Mouse (Mus musculus) hindbrain, embryonic 13.5 days (tissue): Measurements from ENCODE around the gene Slco1a4. TPM values are rescaled to one million over a fixed set of nuclear protein-coding genes. Genes with fewer than 3 reads are reported as not detected.
A peak's percentile ranks its signal among the peaks of the same experiment; 100 is the strongest.
"Not testable (repeated sequence)": the region's sequence is repeated elsewhere in the genome, so short reads cannot be mapped to it uniquely, and the experiment has no call there.

ENCODE experiments used
- ATAC-seq: fragments of 200-750 bp; cut with Nextera tagmentation; 2 replicates; pipeline ENCODE4 v1.8.0; 2017; ENCODE audit warnings: moderate TSS enrichment; ENCODE audit not compliant: low FRiP score
- H3K27ac ChIP-seq: fragments of 300-500 bp; sonication (generic); 2 replicates; pipeline ENCODE4 v1.5.1; 2015; ENCODE audit warnings: inconsistent platforms, mild to moderate bottlenecking, moderate library complexity
- H3K27me3 ChIP-seq: fragments of 300-500 bp; sonication (generic); 2 replicates; pipeline ENCODE4 v1.6.1; 2015; ENCODE audit warnings: mild to moderate bottlenecking, inconsistent platforms
- H3K36me3 ChIP-seq: fragments of 300-500 bp; sonication (generic); 2 replicates; pipeline ENCODE4 v1.6.1; 2015; ENCODE audit warnings: mild to moderate bottlenecking, inconsistent platforms
- H3K4me1 ChIP-seq: fragments of 300-500 bp; sonication (generic); replicated peaks from 2 replicates; pipeline ENCODE4 v1.6.1; 2015; ENCODE audit warnings: inconsistent platforms
- H3K4me2 ChIP-seq: fragments of 300-500 bp; sonication (generic); 2 replicates; pipeline ENCODE4 v1.6.1; 2015; ENCODE audit warnings: inconsistent platforms, mild to moderate bottlenecking, moderate library complexity
- H3K4me3 ChIP-seq: fragments of 300-500 bp; sonication (generic); 2 replicates; pipeline ENCODE4 v1.5.1; 2015; ENCODE audit warnings: mild to moderate bottlenecking, inconsistent platforms
- H3K9ac ChIP-seq: fragments of 300-500 bp; sonication (generic); 2 replicates; pipeline ENCODE4 v1.6.1; 2015; ENCODE audit warnings: mild to moderate bottlenecking, inconsistent platforms
- H3K9me3 ChIP-seq: fragments of 300-500 bp; sonication (generic); 2 replicates; pipeline ENCODE4 v1.6.1; 2016; ENCODE audit warnings: inconsistent platforms
- WGBS: fragments of 180-500 bp; shearing (Covaris S2); methylation state at CpG from one replicate; pipeline ENCODE4 v1.1.7; 2015; 5-methylcytosine and 5-hydroxymethylcytosine counted together
- polyA plus RNA-seq: library from polyadenylated mRNA; unstranded; fragments of >200 nt; fragmentation: Nextera tagmentation; extraction: Ambion mirVana; gene quantifications from 2 replicates; pipeline ENCODE4 v1.2.1, GENCODE M21; 2015

The Slco1a4 gene
- 1.3 and 2.2 TPM in 2 replicates for polyA plus RNA-seq

- no peak within 1 kb of the TSS for H3K27ac ChIP-seq
- no peaks in the 10 kb centered on the region for H3K4me1 ChIP-seq
- no peaks in the 10 kb centered on the region for H3K9me3 ChIP-seq
- no peak within 1 kb of the TSS for H3K4me3 ChIP-seq
- 87% methylated on average over 2 of the region's 2 CpGs for WGBS
- no peak for ATAC-seq
- no peak within 1 kb of the TSS for H3K9ac ChIP-seq
- H3K27me3 ChIP-seq = no peaks in the 10 kb centered on the region
- H3K4me2 ChIP-seq = no peak within 1 kb of the TSS
- no peaks in the 10 kb centered on the region for H3K36me3 ChIP-seq
Observed at GRCm38 (mm10) chr6:141856085-141856484, at the start of gene Slco1a4. Gene Slco1a4, minus strand, starts transcription at chr6:141856199.

GRCm38 (mm10) chr6:141898197-141898596 lies 42.2 kb upstream of the Slco1a4 start:
- no peaks in the 10 kb centered on the region for H3K9me3 ChIP-seq
- no peak overlapping the region for H3K27ac ChIP-seq
- no peaks in the 10 kb centered on the region for H3K27me3 ChIP-seq
- WGBS = 65% methylated on average over 2 of the region's 2 CpGs
- no peak overlapping the region for H3K4me3 ChIP-seq
- H3K9ac ChIP-seq = no peak overlapping the region
- no peak overlapping the region for H3K4me2 ChIP-seq
- H3K4me1 ChIP-seq = no peaks in the 10 kb centered on the region
- no peaks in the 10 kb centered on the region for H3K36me3 ChIP-seq
- ATAC-seq = no peak

GRCm38 (mm10) chr6:141889723-141890122 lies 33.7 kb upstream of the Slco1a4 start:
- H3K4me3 ChIP-seq = no peak overlapping the region
- WGBS = 78% methylated on average over 2 of the region's 2 CpGs
- no peak overlapping the region for H3K4me2 ChIP-seq
- no peaks in the 10 kb centered on the region for H3K4me1 ChIP-seq
- H3K27me3 ChIP-seq = no peaks in the 10 kb centered on the region
- no peaks in the 10 kb centered on the region for H3K36me3 ChIP-seq
- H3K9me3 ChIP-seq = no peaks in the 10 kb centered on the region
- H3K27ac ChIP-seq = no peak overlapping the region
- no peak overlapping the region for H3K9ac ChIP-seq
- ATAC-seq = no peak

GRCm38 (mm10) chr6:141888248-141888647 lies 32.2 kb upstream of the Slco1a4 start:
- H3K9ac ChIP-seq = no peak overlapping the region
- ATAC-seq = no peak
- H3K27me3 ChIP-seq = no peaks in the 10 kb centered on the region
- no peaks in the 10 kb centered on the region for H3K9me3 ChIP-seq
- no peak overlapping the region for H3K4me3 ChIP-seq
- no peaks in the 10 kb centered on the region for H3K36me3 ChIP-seq
- 80% methylated on average over 2 of the region's 2 CpGs for WGBS
- no peak overlapping the region for H3K27ac ChIP-seq
- H3K4me1 ChIP-seq = no peaks in the 10 kb centered on the region
- no peak overlapping the region for H3K4me2 ChIP-seq

GRCm38 (mm10) chr6:141882581-141882980 lies 26.6 kb upstream of the Slco1a4 start:
- no peak overlapping the region for H3K4me2 ChIP-seq
- H3K27ac ChIP-seq = no peak overlapping the region
- H3K36me3 ChIP-seq = no peaks in the 10 kb centered on the region
- WGBS = 65% methylated on average over 1 of the region's 1 CpGs
- H3K9me3 ChIP-seq = no peaks in the 10 kb centered on the region
- no peak overlapping the region for H3K9ac ChIP-seq
- no peaks in the 10 kb centered on the region for H3K27me3 ChIP-seq
- no peak for ATAC-seq
- H3K4me3 ChIP-seq = no peak overlapping the region
- H3K4me1 ChIP-seq = no peaks in the 10 kb centered on the region

GRCm38 (mm10) chr6:141875742-141876141 lies 19.7 kb upstream of the Slco1a4 start:
- not testable (repeated sequence) for H3K4me3 ChIP-seq, H3K36me3 ChIP-seq, H3K4me1 ChIP-seq, H3K9ac ChIP-seq, H3K9me3 ChIP-seq, H3K4me2 ChIP-seq, ATAC-seq, H3K27me3 ChIP-seq, H3K27ac ChIP-seq
- WGBS = 80% methylated on average over 4 of the region's 4 CpGs

GRCm38 (mm10) chr6:141871711-141872110 lies 15.7 kb upstream of the Slco1a4 start:
- no peak for ATAC-seq
- H3K36me3 ChIP-seq = no peaks in the 10 kb centered on the region
- H3K4me2 ChIP-seq = no peak overlapping the region
- no peak overlapping the region for H3K4me3 ChIP-seq
- no peak overlapping the region for H3K9ac ChIP-seq
- no peaks in the 10 kb centered on the region for H3K27me3 ChIP-seq
- no peak overlapping the region for H3K27ac ChIP-seq
- 85% methylated on average over 2 of the region's 2 CpGs for WGBS
- no peaks in the 10 kb centered on the region for H3K4me1 ChIP-seq
- H3K9me3 ChIP-seq = no peaks in the 10 kb centered on the region

- H3K4me1 ChIP-seq = no peaks in the 10 kb centered on the region
- H3K27ac ChIP-seq = no peak overlapping the region
- no peaks in the 10 kb centered on the region for H3K27me3 ChIP-seq
- no peak overlapping the region for H3K9ac ChIP-seq
- ATAC-seq = no peak
- no peak overlapping the region for H3K4me2 ChIP-seq
- no peaks in the 10 kb centered on the region for H3K36me3 ChIP-seq
- 84% methylated on average over 5 of the region's 5 CpGs for WGBS
- no peak overlapping the region for H3K4me3 ChIP-seq
- no peaks in the 10 kb centered on the region for H3K9me3 ChIP-seq
Observed at GRCm38 (mm10) chr6:141868735-141869134, 12.7 kb upstream of the Slco1a4 start.

GRCm38 (mm10) chr6:141866026-141866425 lies 10.0 kb upstream of the Slco1a4 start:
- Histone ChIP-seq H3K9me3 (no peaks in the 10 kb centered on the region), H3K4me3 (no peak overlapping the region), H3K27ac (no peak overlapping the region), H3K27me3 (no peaks in the 10 kb centered on the region), H3K36me3 (no peaks in the 10 kb centered on the region), H3K4me2 (no peak overlapping the region), H3K9ac (no peak overlapping the region), H3K4me1 (no peaks in the 10 kb centered on the region)
- ATAC-seq = no peak
- WGBS = 83% methylated on average over 5 of the region's 5 CpGs

GRCm38 (mm10) chr6:141857735-141858531 lies 1.9 kb upstream of the Slco1a4 start:
- H3K36me3 ChIP-seq = no peaks in the 10 kb centered on the region
- H3K9me3 ChIP-seq = no peaks in the 10 kb centered on the region
- H3K27ac ChIP-seq = no peak overlapping the region
- no peak overlapping the region for H3K9ac ChIP-seq
- ATAC-seq = no peak
- H3K4me3 ChIP-seq = no peak overlapping the region
- no peak overlapping the region for H3K4me2 ChIP-seq
- no peaks in the 10 kb centered on the region for H3K27me3 ChIP-seq
- 88% methylated on average over 8 of the region's 8 CpGs for WGBS
- H3K4me1 ChIP-seq = no peaks in the 10 kb centered on the region

GRCm38 (mm10) chr6:141853616-141854015 lies 2.4 kb downstream of the Slco1a4 start:
- Histone ChIP-seq H3K27ac (no peak overlapping the region), H3K9ac (no peak overlapping the region), H3K36me3 (no peaks in the 10 kb centered on the region), H3K4me3 (no peak overlapping the region), H3K4me2 (no peak overlapping the region), H3K4me1 (no peaks in the 10 kb centered on the region), H3K9me3 (no peaks in the 10 kb centered on the region), H3K27me3 (no peaks in the 10 kb centered on the region)
- ATAC-seq = no peak
- WGBS = 62% methylated on average over 2 of the region's 2 CpGs

- Histone ChIP-seq H3K4me3 (no peak overlapping the region), H3K27ac (no peak overlapping the region), H3K9me3 (no peaks in the 10 kb centered on the region), H3K4me1 (no peaks in the 10 kb centered on the region), H3K27me3 (no peaks in the 10 kb centered on the region), H3K9ac (no peak overlapping the region), H3K36me3 (no peaks in the 10 kb centered on the region), H3K4me2 (no peak overlapping the region)
- ATAC-seq = no peak
- 30% methylated on average over 4 of the region's 4 CpGs for WGBS
Observed at GRCm38 (mm10) chr6:141849051-141849450, 6.9 kb downstream of the Slco1a4 start.

- H3K27me3 ChIP-seq = no peaks in the 10 kb centered on the region
- 35% methylated on average over 1 of the region's 1 CpGs for WGBS
- H3K4me2 ChIP-seq = no peak overlapping the region
- no peaks in the 10 kb centered on the region for H3K4me1 ChIP-seq
- no peak overlapping the region for H3K27ac ChIP-seq
- no peaks in the 10 kb centered on the region for H3K9me3 ChIP-seq
- H3K36me3 ChIP-seq = no peaks in the 10 kb centered on the region
- H3K9ac ChIP-seq = no peak overlapping the region
- H3K4me3 ChIP-seq = no peak overlapping the region
- peak; percentile 72; the same call in 1 of the 2 replicates for ATAC-seq
Observed at GRCm38 (mm10) chr6:141797837-141798236, 58.2 kb downstream of the Slco1a4 start.
